Mouse (Mus musculus) embryonic fibroblast, embryonic 13.5 days (primary cell): ENCODE data around the gene Rhbdd1.

ENCODE experiments used
- CTCF ChIP-seq: IDR thresholded peaks from 2 replicates; pipeline ENCODE4 v1.5.1; 2011; ENCODE audit warnings: mild to moderate bottlenecking, control low read depth, low read length, moderate library complexity, borderline replicate concordance; ENCODE audit not compliant: insufficient read depth
- POLR2A ChIP-seq: IDR thresholded peaks from 2 replicates; pipeline ENCODE4 v1.6.1; 2011; ENCODE audit warnings: low read depth, mild to moderate bottlenecking, control low read depth, low read length, moderate library complexity

GRCm38 (mm10) chr1:82415641-82416040 is 99.4 kb downstream of the Rhbdd1 start:
- TF ChIP-seq CTCF (no peak), POLR2A (no peak)
